Mouse (Mus musculus): ENCODE data around the gene Pitpnm3.

DNA sequence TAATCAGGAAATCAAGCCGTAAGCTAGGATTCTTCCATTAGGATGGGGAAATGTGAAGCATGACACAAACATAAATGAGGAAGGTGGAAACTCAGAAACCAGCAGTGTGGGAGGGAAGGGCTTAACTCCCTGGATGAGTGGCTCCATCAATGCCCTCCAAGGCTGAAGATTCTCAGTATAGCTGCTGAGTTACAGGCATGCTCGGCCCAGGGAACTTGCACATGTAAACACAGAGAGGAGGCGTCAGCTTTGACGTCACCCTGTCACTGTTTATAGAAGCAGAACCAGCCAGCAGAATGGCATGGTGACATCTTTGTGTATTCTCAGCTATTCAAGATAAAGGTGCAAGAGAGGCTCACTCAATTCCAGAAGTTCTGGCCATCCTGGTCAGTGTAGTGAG, 48.7 kb upstream of the Pitpnm3 start:
- TF ChIP-seq CTCF (IDR thresholded peaks at IDR 0.05; ENCODE audit: borderline replicate concordance, insufficient read depth, low read length) (no peak), POLR2A (IDR thresholded peaks at IDR 0.05; ENCODE audit: low read depth, low read length) (no peak)
